41 mouse cellular contexts compared by ENCODE assay signal in genomic region chr9:15168961-15169360, GRCm38 (mm10). TPM values are rescaled to one million over a fixed set of nuclear protein-coding genes. Genes with fewer than 3 reads are reported as not detected.
"Had no signal": no experiment of that assay in that cellular context is flagged by ENCODE, and none has a peak within 500 bp of the region (broad histone marks: within the 10 kb centered on the region; RNA-seq: fewer than 3 reads in every experiment).

No protein-coding gene starts in this region.

- H3K4me1 ChIP-seq: hindbrain, embryonic 10.5 days; hindbrain, embryonic 12.5 days; hindbrain, embryonic 13.5 days; hindbrain, embryonic 15.5 days; intestine, embryonic 15.5 days; kidney, embryonic 15.5 days had no signal

- H3K4me3 ChIP-seq: heart, adult 2 months; heart, embryonic 12.5 days; heart, embryonic 13.5 days; heart, embryonic 15.5 days; hindbrain, embryonic 10.5 days; hindbrain, embryonic 12.5 days; hindbrain, embryonic 13.5 days; hindbrain, embryonic 15.5 days; intestine, embryonic 15.5 days; kidney, embryonic 15.5 days; layer of hippocampus, adult 2 months; left cerebral cortex, adult 2 months had no signal

- H3K9me3 ChIP-seq: heart, embryonic 13.5 days; heart, embryonic 15.5 days; hindbrain, embryonic 10.5 days; hindbrain, embryonic 12.5 days; hindbrain, embryonic 13.5 days; hindbrain, embryonic 15.5 days; intestine, embryonic 15.5 days; kidney, embryonic 15.5 days had no signal

- H3K27ac ChIP-seq: heart, adult 2 months; heart, embryonic 13.5 days; heart, embryonic 15.5 days; hindbrain, embryonic 10.5 days; hindbrain, embryonic 12.5 days; hindbrain, embryonic 13.5 days; hindbrain, embryonic 14.5 days; hindbrain, embryonic 15.5 days; hindbrain, postnatal 0 days; intestine, embryonic 15.5 days; kidney, embryonic 15.5 days; kidney, postnatal 0 days; layer of hippocampus, adult 2 months; left cerebral cortex, adult 2 months had no signal

- H3K27me3 ChIP-seq: heart, embryonic 12.5 days; heart, embryonic 13.5 days; heart, embryonic 15.5 days; hindbrain, embryonic 12.5 days; hindbrain, embryonic 13.5 days; hindbrain, embryonic 15.5 days; intestine, embryonic 15.5 days; kidney, embryonic 15.5 days had no signal

- DNase-seq: heart, adult 2 months; heart, postnatal 36 days; kidney, adult 11 months; kidney, adult 18-20 months; kidney, adult 2 months; kidney, adult 8-10 months; kidney, adult 9 months; kidney, postnatal 25 days; kidney, postnatal 36 days; layer of hippocampus, adult 9-11 months; layer of hippocampus, postnatal 36 days had no signal

- ATAC-seq: inflammation-experienced regulatory T-cells, adult 6 months had no signal

- H3K9ac ChIP-seq: heart, embryonic 12.5 days; heart, embryonic 13.5 days; heart, embryonic 15.5 days; hindbrain, embryonic 12.5 days; hindbrain, embryonic 13.5 days; hindbrain, embryonic 14.5 days; hindbrain, embryonic 15.5 days; intestine, embryonic 15.5 days; kidney, embryonic 15.5 days had no signal

- H3K4me2 ChIP-seq: heart, embryonic 12.5 days; hindbrain, embryonic 12.5 days; hindbrain, embryonic 13.5 days; hindbrain, embryonic 14.5 days; hindbrain, embryonic 15.5 days; intestine, embryonic 15.5 days; kidney, embryonic 15.5 days had no signal

- H3K36me3 ChIP-seq: heart, embryonic 12.5 days; heart, embryonic 13.5 days; heart, embryonic 15.5 days; hindbrain, embryonic 10.5 days; hindbrain, embryonic 12.5 days; hindbrain, embryonic 13.5 days; hindbrain, embryonic 15.5 days; intestine, embryonic 15.5 days; kidney, embryonic 15.5 days had no signal

RNA-seq across cellular contexts. Expression of gene Hephl1, which starts 57.1 kb away (rescaled TPM):
- total RNA-seq: hematopoietic stem cell, adult 5-6 weeks; layer of hippocampus, adult 18-20 months; layer of hippocampus, adult 2 months; layer of hippocampus, adult 8-10 months; layer of hippocampus, postnatal 10 days; layer of hippocampus, postnatal 14 days; layer of hippocampus, postnatal 25 days; layer of hippocampus, postnatal 36 days; left cerebral cortex, adult 18-20 months; left cerebral cortex, adult 2 months; left cerebral cortex, adult 8-10 months; left cerebral cortex, postnatal 10 days had no signal
- polyA plus RNA-seq: heart, embryonic 12.5 days; heart, embryonic 13.5 days; heart, embryonic 16.5 days; hindbrain, embryonic 10.5 days; hindbrain, embryonic 11.5 days; hindbrain, embryonic 12.5 days; hindbrain, embryonic 13.5 days; hindbrain, embryonic 14.5 days; hindbrain, embryonic 15.5 days; hindbrain, embryonic 16.5 days; hindbrain, postnatal 0 days; inflammation-experienced regulatory T-cells, adult 6 months; intestine, embryonic 15.5 days; intestine, embryonic 16.5 days; kidney, embryonic 14.5 days; kidney, embryonic 16.5 days; kidney, postnatal 0 days had no signal
